Mouse (Mus musculus): ENCODE measurements at regions not wholly inside any gene's neighbourhood (a gene's known extent, or its start where the extent isn't known, plus 50 kb on each side); places are given as distances from the start of the nearest gene placed in this dataset.
"Not testable (repeated sequence)": the region's sequence is repeated elsewhere in the genome, so short reads cannot be mapped to it uniquely, and the experiment has no call there.

DNA sequence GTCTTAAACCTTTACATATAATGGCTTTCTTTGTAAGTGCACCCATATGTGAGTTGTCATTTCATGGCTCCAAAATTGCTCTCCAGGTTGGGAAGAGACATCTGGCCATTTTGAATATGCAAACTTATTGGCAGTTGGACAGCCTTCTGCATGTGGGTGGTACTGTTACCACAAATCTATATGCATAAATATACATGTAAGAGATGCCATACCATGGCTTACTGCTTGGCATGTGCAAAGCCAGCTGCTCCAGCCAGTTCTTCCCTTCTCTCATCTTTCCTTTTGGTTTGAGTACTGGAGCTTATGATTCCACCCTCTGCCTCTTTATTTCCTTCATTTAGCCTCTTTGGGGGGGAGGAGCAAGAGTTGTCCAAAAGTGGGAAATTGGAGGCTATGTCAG lies 312.7 kb downstream of the Plekhb2 start:
- no peak for DNase-seq (ENCODE audit: extremely low spot score, low read depth, low spot score)

DNA sequence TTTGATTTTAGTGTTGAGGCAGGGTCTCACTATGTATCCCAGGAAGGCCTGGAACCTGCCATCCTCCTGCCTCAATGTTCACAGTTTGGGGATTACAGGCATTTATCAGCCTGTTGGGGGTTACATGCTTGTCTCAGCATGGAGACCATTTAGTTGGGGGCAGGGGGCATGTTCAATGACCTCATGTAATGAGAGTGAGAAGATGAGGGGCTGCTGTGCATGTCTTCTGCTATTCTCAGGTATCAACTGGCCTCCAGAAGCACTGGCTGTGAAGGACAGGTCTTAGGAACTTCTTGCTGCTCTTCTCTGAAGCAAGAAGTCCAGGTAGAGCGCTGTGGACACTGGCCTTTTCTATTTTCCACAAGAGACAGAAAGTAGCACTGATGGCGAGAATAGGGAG lies 350.9 kb downstream of the Plekhb2 start:
- no peak for DNase-seq (ENCODE audit: extremely low spot score, low read depth, low spot score)

DNA sequence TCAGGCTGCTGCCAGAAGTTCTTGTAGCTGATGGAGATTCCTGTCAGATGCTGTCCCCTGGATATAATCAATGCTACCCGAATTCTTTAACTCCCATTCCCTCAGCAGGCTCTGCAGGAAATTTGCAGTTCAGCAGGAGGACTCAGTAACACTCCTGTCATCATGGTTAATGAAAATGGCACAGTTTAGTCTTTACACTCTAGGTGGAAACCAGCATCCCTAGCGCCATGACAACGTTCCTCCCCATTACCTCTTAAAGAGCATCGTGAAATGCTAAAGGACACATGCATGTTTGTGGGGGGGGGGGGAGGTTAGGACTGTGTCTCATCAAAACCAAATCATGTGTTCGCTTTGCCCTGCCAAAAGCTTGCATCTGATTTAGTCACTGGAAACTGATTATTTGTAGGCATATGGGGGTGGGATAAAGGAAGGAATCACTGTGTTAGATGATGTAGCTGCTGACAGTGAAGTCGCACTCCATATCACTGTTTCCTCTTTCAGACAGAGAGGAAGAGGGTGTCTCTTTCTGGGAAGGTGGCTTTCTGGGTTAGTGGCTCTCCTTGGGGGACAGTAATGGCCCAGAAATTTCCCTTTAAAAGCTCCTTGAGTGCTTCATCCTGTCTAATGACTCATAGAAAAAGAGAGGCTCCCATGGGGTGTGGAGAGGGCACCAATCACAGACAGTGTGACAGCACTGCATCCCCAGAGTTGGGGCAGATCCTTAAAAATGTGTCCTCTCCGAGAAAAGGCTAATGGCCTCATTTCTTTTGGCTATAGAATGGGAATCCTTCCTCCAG lies 351.5 kb downstream of the Plekhb2 start:
- DNase-seq (ENCODE audit: extremely low spot score, low read depth, low spot score), result no peak

DNA sequence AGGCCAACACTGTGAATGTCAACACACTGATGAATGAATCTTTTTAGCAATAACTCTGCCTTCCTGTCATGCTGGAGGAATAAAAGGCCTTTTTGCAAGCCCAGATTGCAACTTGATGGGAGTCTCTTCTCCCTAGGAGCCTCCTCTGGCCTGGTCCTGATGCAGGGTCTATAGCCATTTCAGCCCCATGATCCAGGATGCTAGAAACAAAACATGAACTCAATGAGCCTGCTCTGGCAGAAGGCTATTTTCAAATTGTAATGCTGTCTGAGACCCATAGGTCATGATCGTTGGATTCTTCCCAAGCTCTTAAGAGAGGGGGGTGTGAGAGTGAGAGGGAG lies 352.1 kb downstream of the Plekhb2 start:
- DNase-seq (ENCODE audit: extremely low spot score, low read depth, low spot score), result no peak

DNA sequence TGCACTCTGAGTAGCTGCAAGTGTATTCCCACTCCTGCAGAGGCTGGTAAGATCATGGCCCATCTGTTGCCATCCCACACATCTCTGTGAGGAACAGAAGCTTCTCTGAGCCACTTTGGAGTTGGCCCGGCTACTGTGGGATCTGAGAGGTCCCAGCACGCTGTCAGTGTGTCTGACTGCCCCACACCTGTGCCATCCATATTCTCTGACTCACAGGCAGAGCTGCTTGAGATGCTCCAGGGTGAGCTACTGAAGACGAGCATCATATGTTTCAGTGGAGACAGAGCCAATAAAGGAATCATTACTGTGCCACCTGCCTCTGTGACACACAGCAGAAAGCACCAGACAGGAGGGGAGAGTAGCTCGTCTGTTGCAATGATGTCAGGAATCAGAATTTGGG lies 352.8 kb downstream of the Plekhb2 start:
- no peak for DNase-seq (ENCODE audit: extremely low spot score, low read depth, low spot score)

DNA sequence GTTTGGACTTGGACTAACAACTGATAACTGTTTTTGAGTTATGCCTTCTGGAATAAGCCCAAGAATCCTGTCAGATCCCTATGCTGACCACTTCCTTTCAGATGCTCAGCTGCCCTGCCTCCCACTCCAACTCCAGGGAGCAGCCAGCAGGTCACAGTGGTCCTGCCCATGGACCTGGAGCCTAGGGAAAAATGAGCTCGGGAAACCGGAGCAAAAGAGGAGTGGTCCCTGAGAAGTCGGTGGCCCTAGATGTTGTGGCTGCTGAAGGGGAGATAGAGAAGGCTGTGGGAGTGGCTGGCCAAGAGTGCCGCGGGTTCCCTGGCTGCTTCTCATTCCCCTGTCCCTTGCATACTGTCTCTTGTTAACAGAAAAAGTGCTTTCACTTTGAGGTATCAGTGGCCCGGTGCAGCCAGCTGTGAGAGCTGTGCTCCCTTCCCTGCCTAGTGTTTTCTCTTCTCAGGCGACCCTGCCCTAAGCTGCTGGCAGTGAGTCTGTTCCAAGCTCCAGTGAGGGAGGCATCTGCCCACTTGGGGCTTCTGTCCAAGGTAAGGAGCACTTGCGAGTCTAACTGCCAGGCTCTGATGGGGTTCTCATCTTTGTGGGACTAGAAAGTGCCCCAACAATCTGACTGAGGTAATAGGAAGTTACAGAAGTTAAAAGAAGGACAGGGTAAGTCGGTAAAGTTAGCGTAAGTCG lies 357.2 kb downstream of the Plekhb2 start:
- no peak for DNase-seq (ENCODE audit: extremely low spot score, low read depth, low spot score)

DNA sequence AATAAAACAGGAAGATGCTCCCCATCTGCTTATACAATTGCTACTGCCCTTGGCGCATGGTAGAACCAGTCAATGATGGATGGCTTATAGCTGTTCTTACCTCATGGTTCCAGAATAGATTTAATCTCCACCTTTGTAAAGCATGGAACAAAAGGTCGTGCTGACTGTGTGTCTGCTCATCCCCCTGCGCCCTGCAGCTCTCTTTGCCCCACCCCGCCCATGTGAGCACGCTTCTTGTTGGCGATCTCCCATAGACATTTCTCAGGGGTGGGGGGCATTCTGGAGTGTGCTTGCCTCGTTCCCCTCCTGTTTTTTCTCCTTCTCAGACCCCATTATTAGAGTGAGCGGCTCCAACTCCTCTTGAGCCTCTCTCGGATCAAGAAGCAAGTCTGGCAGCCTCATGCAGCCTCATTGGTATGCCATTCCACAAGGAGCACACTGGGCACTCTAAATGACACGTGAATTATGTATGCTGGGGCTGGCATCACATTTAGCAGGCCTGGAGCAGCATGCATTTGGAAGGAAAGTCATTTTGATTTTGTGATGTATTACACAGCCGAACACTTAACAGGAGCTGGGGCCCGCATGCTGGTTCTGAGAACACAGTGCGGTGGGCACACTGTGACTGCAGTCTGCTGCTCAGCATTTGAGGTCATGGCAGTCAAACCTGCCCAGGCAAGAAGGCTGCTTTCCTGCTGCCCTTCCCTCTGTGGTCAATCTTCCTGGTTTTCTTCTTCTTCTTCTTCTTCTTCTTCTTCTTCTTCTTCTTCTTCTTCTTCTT lies 362.5 kb downstream of the Plekhb2 start:
- DNase-seq (ENCODE audit: extremely low spot score, low read depth, low spot score), result no peak

DNA sequence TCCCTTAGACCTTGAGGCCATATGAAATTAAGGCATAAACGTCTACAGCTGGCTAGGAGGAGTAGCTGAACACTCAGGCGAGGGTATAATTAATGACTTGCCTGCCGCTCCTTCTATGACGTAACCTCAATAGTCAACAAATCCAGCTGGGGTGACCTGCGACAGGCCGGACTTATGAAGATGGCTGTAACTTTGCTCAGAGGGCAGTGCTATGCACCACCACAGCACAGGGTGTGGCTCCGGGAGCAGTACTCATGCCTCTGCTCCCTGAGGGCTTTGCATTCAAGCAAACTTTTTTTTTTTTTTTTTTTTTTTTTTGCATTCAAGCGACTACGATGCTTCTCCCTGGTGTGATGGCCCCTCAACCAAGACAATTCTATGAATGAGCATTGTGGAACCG lies 364.1 kb downstream of the Plekhb2 start:
- no peak for DNase-seq (ENCODE audit: extremely low spot score, low read depth, low spot score)

DNA sequence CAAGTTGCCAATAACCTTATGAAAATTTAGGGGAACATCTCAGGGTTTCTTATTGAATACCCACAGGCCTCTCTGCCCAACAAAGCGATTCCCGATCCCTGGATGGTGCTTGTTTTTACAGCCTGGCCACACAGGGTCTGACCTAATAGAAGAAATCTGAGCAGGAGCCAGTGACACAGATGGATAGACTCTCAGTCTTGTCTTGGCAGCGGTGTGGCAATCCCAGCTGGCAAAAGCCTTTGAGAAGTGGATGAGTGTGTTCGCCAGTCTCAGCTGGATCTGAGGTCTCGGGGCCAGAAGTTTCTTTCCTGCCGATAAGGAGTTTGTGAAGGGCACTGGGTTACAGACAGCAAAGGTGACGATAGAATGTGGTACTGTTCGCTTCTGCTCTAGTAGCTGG lies 366.6 kb downstream of the Plekhb2 start:
- DNase-seq (ENCODE audit: extremely low spot score, low read depth, low spot score), result no peak

DNA sequence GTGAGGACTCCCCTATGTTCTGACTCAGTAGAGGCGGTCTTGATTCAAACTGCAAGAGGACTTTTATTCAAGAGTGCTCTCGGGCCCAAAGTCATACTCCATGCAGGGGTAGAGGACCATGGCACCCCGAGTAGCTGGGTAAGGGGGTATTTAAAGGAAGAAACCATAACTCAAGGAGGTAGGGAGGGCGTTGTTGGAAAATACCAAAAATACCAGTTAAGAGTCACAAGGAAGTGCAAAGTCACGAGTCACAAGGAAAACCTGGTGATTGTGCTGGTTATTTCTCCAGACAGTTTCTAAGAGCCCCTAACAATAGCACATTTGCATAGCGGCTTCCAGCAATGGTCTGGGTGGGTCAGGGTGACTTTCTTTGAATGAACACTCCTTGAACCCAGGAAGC lies 370.4 kb downstream of the Plekhb2 start:
- DNase-seq (ENCODE audit: extremely low spot score, low read depth, low spot score), result not testable (repeated sequence)

DNA sequence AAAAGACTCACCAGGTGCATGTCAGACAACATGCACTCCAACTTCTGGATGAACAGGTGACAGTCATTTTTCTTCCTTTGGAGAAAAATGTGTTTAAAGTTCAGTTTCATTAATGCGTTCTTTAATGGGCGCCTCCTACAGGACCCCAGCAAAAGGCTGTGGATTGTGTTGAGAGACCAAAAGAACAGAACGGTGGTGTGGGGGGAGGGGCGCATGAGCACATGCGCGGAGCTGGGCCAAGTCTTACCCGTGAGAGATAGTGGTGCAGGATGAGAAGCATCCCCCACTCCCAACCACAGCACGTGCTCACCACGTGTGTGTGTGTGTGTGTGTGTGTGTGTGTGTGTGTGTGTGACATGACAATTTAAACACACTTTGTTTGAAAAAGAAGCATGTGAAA lies 371.0 kb downstream of the Plekhb2 start:
- no peak for DNase-seq (ENCODE audit: extremely low spot score, low read depth, low spot score)

DNA sequence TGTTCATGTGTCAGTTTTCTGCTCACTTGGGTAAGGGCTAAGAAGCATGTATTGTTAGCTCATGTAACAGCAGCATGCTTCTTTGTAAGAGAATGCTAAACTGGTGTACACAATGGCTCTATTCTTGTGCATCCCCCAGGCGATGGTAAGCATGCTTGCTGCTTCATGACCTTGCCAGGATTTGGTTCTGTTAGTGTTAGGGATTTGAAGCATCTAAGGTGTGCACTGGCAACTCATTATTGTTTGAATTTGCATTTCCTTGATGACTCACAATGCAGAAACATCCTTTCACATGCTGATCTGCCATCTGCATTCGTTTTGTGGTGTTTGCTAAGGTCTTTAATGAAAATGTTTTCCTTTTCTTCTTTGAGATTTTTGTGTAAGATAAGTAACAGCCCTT lies 382.8 kb downstream of the Plekhb2 start:
- no peak for DNase-seq (ENCODE audit: extremely low spot score, low read depth, low spot score)

DNA sequence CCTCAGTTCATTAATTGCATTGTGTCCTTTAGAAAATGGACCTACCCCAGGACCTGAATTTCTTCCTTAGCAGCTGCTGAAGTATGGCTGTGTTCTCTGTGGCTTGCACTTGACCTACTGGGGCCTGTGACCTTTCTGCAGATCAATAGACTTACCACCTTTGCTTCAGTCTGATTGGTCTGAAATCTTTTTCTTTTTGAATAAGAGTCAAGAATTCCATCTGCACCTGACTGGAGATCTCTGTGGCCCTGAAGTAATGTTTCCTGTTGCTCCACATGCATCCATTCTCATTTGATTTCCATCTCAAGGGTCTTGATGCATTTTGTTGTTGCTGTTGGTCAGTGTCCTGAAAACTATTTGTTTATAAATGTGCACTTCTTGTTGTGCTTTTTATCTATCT lies 388.4 kb downstream of the Plekhb2 start:
- DNase-seq (ENCODE audit: extremely low spot score, low read depth, low spot score), result no peak

DNA sequence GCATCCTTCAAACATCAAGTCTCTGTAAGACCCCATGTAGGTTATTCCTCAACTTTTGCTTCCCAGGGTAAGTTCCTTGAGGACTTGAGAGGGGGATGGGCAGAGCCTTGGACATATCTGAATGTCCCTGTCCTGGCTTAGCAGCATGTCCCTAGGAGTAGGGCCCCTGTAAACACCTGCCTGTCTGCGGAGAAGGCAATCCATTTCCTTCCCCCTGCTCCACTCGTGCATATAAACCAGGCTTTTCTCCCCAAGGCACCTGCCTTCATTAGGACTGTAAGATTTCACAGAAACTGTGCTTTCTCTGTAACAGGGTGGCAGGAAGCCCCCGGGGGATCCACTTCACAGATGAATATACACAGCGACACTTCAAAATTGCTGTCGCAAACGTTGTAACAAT lies 393.1 kb downstream of the Plekhb2 start:
- no peak for DNase-seq (ENCODE audit: extremely low spot score, low read depth, low spot score)

DNA sequence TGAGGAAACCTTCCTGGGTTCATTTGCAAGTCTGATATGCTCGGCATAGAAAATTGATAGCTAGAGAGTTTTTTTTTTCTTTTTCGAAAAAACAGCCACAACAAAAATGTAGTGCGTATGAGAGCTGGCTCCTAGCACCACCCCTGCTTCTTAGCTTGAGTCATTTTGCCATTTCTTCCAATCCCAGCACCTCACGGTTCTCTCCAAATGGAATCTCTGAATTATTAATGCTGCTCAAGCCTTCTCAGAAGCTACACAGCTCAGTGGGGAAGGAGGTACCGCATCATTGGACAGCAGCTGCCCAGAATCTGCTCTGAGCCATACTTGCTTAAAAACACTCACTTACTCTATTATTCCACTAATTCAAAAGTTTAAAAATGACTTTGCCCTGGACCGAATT lies 393.6 kb downstream of the Plekhb2 start:
- DNase-seq (ENCODE audit: extremely low spot score, low read depth, low spot score), result no peak

DNA sequence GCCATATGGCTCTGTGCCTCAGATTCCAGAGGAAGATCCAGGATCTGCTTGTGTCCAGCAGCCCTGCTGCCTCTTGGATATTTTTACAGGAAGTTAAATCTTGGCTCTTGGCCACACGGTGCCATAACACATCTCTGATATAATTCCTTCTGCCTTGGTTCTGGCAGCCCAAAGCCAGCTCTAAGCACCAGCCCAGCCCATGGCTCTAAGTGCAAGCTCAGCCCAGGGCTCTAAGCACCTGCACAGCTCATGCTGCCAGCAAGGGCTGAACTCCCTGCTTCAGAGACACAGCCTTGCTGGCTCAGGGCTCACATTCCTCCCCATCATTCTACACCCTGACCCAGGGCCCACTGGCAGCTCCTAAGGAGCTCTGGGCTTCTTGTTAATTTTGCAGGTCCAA lies 415.3 kb downstream of the Plekhb2 start:
- no peak for DNase-seq (ENCODE audit: extremely low spot score, low read depth, low spot score)

DNA sequence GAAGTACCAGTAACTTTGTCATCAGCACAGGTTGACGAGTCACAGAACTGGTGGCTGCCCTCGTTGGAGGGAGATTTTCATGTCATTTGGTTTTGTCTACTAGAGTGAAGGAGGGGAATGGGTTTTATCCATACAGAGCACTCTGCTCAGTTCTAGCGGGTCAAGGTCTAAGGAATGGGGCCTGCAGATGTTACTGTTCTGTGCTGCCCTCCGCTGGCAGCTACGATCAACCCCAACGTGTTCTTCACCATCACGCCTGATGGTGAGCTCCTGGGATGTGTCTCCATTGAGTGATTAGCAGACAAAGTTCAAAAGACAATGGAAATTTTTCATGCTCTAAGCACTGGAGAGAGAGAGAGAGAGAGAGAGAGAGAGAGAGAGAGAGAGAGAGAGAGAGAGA lies 416.9 kb downstream of the Plekhb2 start:
- DNase-seq (ENCODE audit: extremely low spot score, low read depth, low spot score), result no peak

DNA sequence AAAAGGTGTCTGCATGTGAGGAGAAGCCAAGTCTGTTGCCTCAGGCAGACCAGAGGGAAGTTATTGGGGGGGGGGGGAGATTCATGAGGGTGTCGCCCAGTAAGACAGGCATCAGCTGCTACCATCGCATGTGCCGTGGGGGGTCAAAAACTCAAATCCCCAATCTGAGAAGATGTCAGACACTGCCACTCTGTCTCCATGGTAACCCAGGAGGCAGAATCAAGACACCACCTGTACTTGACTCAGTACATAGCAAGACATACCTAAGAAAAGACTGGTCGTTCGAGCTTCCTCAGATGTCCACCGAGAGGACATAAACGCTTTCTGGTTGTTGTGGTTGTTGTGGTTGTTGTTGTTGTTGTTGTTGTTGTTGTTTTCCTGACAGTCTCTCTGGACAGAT lies 418.1 kb downstream of the Plekhb2 start:
- no peak for DNase-seq (ENCODE audit: extremely low spot score, low read depth, low spot score)

DNA sequence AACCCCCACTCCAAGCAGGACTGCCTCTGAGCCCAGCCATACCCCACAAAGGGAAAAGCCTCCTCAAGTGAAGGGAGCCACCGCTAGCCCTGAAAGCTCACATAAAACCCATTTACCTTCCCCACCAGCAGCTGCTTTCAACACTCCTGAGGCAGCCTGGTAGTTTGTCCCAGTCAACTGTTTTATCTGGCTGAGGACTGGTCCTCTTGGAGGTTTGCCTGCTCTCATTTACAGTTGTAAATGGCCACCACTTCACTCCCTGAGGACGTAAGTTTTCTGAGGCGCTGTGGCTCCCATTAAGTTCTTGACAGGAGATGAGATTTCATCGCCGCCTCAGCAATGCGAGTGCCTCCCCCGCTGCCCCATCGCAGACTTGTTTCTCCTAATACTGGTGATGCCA lies 425.2 kb downstream of the Plekhb2 start:
- no peak for DNase-seq (ENCODE audit: extremely low spot score, low read depth, low spot score)

Measured in hindlimb bud, embryonic 11.5 days (tissue).